Mouse (Mus musculus) limb, embryonic 14.5 days (tissue): Measurements from ENCODE around the gene Gh. TPM values are rescaled to one million over a fixed set of nuclear protein-coding genes. Genes with fewer than 3 reads are reported as not detected.

Experiments
- ATAC-seq: fragments of 200-750 bp; cut with Nextera tagmentation; 2 replicates; pipeline ENCODE4 v1.8.0; 2017; ENCODE audit warnings: low read depth, moderate number of reproducible peaks, moderate TSS enrichment; ENCODE audit not compliant: low FRiP score
- DNase-seq: peaks from one replicate; pipeline ENCODE4 v3.0.0-alpha.2; 2015; ENCODE audit warnings: low spot score
- H3K27ac ChIP-seq: fragments of 300-500 bp; sonication (generic); replicated peaks from 2 replicates; pipeline ENCODE4 v1.5.1; 2014; ENCODE audit warnings: low read depth, mild to moderate bottlenecking, low read length, moderate library complexity, mixed read lengths
- H3K27me3 ChIP-seq: fragments of 300-500 bp; sonication (generic); 2 replicates; pipeline ENCODE4 v1.6.1; 2014; ENCODE audit warnings: low read length, mixed read lengths; ENCODE audit not compliant: control insufficient read depth, insufficient read depth
- H3K36me3 ChIP-seq: fragments of 300-500 bp; sonication (generic); 2 replicates; pipeline ENCODE4 v1.6.1; 2014; ENCODE audit warnings: mild to moderate bottlenecking, low read length, moderate library complexity, mixed read lengths; ENCODE audit not compliant: control insufficient read depth, insufficient read depth
- H3K4me1 ChIP-seq: fragments of 300-500 bp; sonication (generic); 2 replicates; pipeline ENCODE4 v1.6.1; 2014; ENCODE audit warnings: antibody characterized with exemption, low read length, mixed read lengths; ENCODE audit not compliant: control insufficient read depth, insufficient read depth
- H3K4me2 ChIP-seq: fragments of 300-500 bp; sonication (generic); replicated peaks from 2 replicates; pipeline ENCODE4 v1.6.1; 2014; ENCODE audit warnings: low read depth, mild to moderate bottlenecking, low read length, moderate library complexity; ENCODE audit not compliant: severe bottlenecking
- H3K4me3 ChIP-seq: fragments of 300-500 bp; sonication (generic); replicated peaks from 2 replicates; pipeline ENCODE4 v1.5.1; 2014; ENCODE audit warnings: low read length
- H3K9ac ChIP-seq: fragments of 300-500 bp; sonication (generic); 2 replicates; pipeline ENCODE4 v1.6.1; 2014; ENCODE audit warnings: mild to moderate bottlenecking, low read depth, low read length, moderate library complexity; ENCODE audit not compliant: severe bottlenecking
- H3K9me3 ChIP-seq: fragments of 300-500 bp; sonication (generic); 2 replicates; pipeline ENCODE4 v1.6.1; 2016; ENCODE audit warnings: low read length; ENCODE audit not compliant: control insufficient read depth
- POLR2A ChIP-seq: fragments of 200-500 bp; IDR thresholded peaks from 2 replicates; pipeline ENCODE4 v1.8.0; 2012; ENCODE audit warnings: inconsistent platforms, mild to moderate bottlenecking, moderate library complexity, borderline replicate concordance; ENCODE audit not compliant: insufficient read depth, insufficient read length; ENCODE audit errors: extremely low read depth
- WGBS: fragments of 180-500 bp; shearing (Covaris S2); extraction: QIAGEN DNeasy Blood & Tissue Kit; methylation state at CpG from one replicate; pipeline ENCODE4 v1.1.7; 2014; 5-methylcytosine and 5-hydroxymethylcytosine counted together
- polyA plus RNA-seq, 2 experiments: library from polyadenylated mRNA; depleted of rRNA in 1 of 2; stranded (reverse) in 1 of 2; unstranded in 1 of 2; fragments of >200 nt; fragmentation: Nextera tagmentation in 1 of 2; extraction: Ambion mirVana in 1 of 2; gene quantifications; 2 replicates each; pipeline versions ENCODE4 v1.2.1 to v1.2.3; 2012 to 2014

Gene Gh
- polyA plus RNA-seq, 2 experiments: not detected

DNA sequence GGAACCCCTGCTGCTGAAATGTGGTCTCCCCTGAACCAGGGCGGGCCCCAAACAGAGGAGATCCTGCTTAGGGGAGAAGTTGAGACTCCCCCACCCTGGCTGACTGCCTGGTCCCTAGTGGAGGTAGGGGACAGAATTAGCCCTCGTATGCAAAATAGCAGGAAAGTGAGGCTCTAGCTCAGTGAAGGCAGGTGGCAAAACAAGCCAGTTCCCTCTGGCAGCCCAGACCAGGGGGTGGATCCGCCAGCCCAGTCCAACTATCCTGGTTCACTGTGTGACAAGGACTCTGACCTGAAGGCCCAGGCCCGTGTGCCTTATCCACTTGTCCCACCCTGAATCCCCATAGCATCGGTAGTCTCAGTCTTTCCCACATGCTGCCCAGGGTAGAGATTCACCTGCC is 8.5 kb upstream of the Gh start:
- 73% methylated on average over 5 of the region's 5 CpGs for WGBS
- H3K9ac ChIP-seq: no peak overlapping the region
- no peaks in the 10 kb centered on the region for H3K9me3 ChIP-seq

GRCm38 (mm10) chr11:106308162-106308561 is 6.5 kb upstream of the Gh start:
- no peak for ATAC-seq
- no peak for DNase-seq

More for the DNA sequence above, 8.5 kb upstream of the Gh start:
- no peak for TF ChIP-seq POLR2A
- H3K4me2 ChIP-seq: no peak overlapping the region
- H3K4me1 ChIP-seq: peaks cover 15% of the 10 kb centered on the region; the same call in 1 of the 2 replicates
- no peak overlapping the region for H3K4me3 ChIP-seq
- H3K27ac ChIP-seq: no peak overlapping the region
- no peaks in the 10 kb centered on the region for H3K36me3 ChIP-seq
- H3K27me3 ChIP-seq: no peaks in the 10 kb centered on the region
- ATAC-seq: no peak
- no peak for DNase-seq

GRCm38 (mm10) chr11:106307432-106307831 is 5.8 kb upstream of the Gh start:
- Histone ChIP-seq H3K9ac (no peak overlapping the region), H3K4me2 (no peak overlapping the region), H3K4me1 (no peaks in the 10 kb centered on the region), H3K4me3 (no peak overlapping the region), H3K9me3 (no peaks in the 10 kb centered on the region), H3K36me3 (no peaks in the 10 kb centered on the region), H3K27me3 (no peaks in the 10 kb centered on the region), H3K27ac (no peak overlapping the region)
- 60% methylated on average over 5 of the region's 5 CpGs for WGBS
- TF ChIP-seq POLR2A: no peak
- DNase-seq: no peak
- ATAC-seq: no peak

More at GRCm38 (mm10) chr11:106308162-106308561, 6.5 kb upstream of the Gh start:
- Histone ChIP-seq H3K9ac (no peak overlapping the region), H3K4me3 (no peak overlapping the region), H3K9me3 (no peaks in the 10 kb centered on the region), H3K4me1 (0 out of 2 replicates have a peak, but pooled peaks cover 2% of the 10 kb centered on the region), H3K27me3 (no peaks in the 10 kb centered on the region), H3K27ac (no peak overlapping the region), H3K36me3 (no peaks in the 10 kb centered on the region), H3K4me2 (no peak overlapping the region)
- TF ChIP-seq POLR2A: no peak
- 90% methylated on average over 11 of the region's 11 CpGs for WGBS

- Histone ChIP-seq H3K4me2 (no peak overlapping the region), H3K4me1 (no peaks in the 10 kb centered on the region), H3K9ac (no peak overlapping the region), H3K36me3 (no peaks in the 10 kb centered on the region), H3K27ac (no peak overlapping the region), H3K4me3 (no peak overlapping the region), H3K27me3 (no peaks in the 10 kb centered on the region), H3K9me3 (no peaks in the 10 kb centered on the region)
- ATAC-seq: no peak
- TF ChIP-seq POLR2A: no peak
- DNase-seq: no peak
- 82% methylated on average over 9 of the region's 9 CpGs for WGBS
Observed at GRCm38 (mm10) chr11:106306758-106307157, 5.1 kb upstream of the Gh start.

DNA sequence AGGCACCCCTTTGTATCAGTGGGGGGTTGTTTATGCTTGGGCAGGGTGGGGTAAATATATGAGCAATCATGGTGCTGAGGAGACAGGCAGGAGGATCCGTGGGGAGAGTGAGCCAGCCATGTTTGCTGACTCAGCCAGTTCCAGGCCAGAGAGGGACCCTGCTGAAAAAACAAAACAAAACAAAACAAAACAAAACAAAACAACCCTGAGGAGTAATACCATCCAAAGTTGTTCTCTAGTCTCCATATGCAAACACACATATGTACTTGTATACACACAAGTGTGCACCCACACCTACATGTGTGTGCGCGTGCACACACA is 4.4 kb upstream of the Gh start:
- Histone ChIP-seq H3K27ac (no peak overlapping the region), H3K4me1 (no peaks in the 10 kb centered on the region), H3K36me3 (no peaks in the 10 kb centered on the region), H3K9me3 (no peaks in the 10 kb centered on the region), H3K4me3 (no peak overlapping the region), H3K27me3 (no peaks in the 10 kb centered on the region), H3K4me2 (no peak overlapping the region), H3K9ac (no peak overlapping the region)
- TF ChIP-seq POLR2A: no peak
- DNase-seq: no peak
- 86% methylated on average over 3 of the region's 3 CpGs for WGBS
- no peak for ATAC-seq
